Mouse (Mus musculus) layer of hippocampus, postnatal 36 days (tissue): Measurements from ENCODE around the gene Flnb. TPM values are rescaled to one million over a fixed set of nuclear protein-coding genes. Genes with fewer than 3 reads are reported as not detected.

ENCODE experiments used
- DNase-seq, 2 experiments: peaks; one replicate each; pipeline ENCODE4 v3.0.0; 2022
- total RNA-seq, 2 experiments: library from RNA; stranded (reverse); gene quantifications; 2 replicates each; pipeline ENCODE4 v1.2.3; 2021

Gene Flnb
- total RNA-seq, 2 experiments from 2014 or later, result 37.0 to 73.4 TPM

DNA sequence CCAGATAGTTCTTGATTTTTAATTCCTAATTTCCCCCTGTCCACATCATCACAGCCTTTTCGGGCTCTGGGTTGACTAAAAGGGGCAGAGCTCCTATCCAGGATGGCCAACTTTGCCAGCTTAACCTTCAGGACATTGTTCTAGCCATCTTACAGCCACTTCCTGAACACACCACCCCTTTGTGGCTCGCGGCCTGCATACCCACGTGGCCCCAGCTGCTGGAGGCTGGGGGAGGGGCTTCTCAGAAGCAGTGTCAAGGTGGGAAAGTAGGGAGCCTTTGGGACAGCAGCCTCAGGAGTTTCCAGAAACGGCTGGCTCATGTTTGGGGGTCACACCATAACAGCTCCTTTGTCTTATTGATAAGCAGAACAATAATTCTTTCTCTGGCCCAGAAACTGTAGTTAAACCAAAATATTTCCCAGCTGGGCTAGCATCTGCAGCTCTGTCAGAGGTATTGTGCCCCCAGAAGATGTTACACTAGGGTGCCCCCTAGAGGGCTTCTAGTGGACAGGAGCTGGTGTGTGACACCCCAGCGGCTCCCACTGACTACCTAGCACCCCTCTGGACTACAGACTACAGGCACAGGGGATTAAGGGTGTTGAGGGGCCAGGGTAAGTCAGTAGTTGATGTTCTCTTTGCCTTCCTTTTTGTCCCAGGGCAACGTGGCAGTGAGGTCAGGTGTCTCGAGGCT lies 126.7 kb downstream of the Flnb start:
- peak in 1 of 2 experiments; percentile 35 for DNase-seq

DNA sequence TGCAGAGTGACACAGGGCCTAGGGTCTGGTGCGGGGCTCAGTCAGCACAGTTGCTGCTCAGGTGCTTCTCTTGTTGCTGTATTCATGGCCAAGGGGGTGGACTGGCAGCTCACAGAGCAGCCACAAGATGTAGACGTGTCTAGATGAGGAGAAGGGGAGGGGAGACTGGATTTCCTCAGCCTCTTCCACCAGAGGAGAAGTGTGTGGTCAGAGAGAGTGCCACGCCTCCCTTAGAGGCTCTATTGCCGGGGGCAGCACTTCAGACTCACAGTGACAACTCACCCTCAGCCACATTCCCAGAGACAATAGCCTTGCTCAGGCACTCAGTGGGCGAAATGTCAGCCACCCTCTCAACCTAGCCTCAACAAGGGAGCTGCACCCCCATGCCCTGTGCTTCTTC lies 127.5 kb downstream of the Flnb start:
- DNase-seq, result no peak

DNA sequence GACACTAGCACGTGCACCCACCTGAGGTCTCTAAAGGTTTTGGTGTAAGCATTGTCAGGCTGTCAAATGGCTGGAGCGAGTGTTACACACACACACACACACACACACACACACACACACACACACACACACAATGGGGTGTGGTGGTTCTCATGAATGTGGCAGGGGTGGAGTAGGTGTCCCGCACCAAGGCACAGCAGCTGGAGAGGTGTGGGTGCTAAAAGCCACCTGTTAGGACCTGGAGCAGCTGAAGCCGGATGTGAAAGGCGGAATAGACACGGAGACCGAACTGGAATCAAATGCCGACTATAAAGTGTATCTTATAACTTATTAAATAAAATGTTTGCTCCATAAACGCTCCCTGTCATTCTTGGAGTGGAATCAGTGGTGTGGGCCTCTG lies 133.5 kb downstream of the Flnb start:
- no peak for DNase-seq

DNA sequence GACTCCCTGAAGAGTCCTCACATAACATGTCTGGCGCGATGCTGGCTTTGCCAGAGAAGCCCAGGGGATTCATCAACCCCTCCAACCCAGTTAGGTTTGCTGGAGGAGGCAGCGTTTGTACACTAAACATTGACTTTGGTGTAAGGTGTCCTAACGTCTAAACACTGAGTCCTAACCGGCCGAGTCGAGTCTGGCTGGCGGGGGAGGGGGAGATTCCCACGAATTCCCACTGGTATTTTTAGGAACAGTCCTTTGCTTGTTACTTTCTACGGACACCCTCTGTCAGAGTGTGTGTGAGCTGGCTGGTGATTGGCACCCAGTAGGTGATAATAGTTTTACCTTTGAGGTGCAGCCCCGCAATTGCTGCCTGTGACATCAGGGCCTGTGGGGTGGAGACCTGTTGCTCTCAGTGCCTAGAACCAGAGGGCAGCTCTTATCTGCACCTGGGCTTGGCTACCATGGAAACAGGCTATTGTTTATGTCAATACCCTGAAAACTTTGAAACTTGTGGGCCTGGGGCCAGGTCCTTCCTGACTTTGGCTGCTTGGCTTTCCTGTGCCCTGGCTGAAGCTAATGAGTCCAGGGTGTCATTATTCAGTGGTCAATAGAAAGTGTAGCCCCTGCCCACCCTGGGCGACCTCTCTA lies 135.0 kb downstream of the Flnb start:
- DNase-seq, result no peak

DNA sequence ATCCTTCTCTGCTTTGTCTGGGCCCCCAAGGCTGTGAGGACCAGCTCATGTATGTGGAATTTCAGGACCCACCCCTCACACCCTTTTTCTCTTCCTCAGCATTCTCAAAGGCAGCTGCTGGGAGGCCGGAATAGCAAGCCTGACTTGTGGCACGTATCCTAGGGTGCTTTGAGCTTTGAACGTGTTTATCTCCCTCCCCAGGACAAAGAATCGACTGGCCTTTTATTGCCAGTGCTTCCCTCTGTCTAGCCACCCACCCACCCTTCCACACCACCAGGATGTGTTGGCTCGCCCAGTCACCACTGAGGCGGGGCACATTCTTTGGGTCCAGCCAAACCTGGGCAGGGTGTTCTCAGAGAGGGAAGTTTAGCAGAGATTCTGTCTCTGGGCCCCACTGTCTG lies 136.3 kb downstream of the Flnb start:
- DNase-seq, result no peak

DNA sequence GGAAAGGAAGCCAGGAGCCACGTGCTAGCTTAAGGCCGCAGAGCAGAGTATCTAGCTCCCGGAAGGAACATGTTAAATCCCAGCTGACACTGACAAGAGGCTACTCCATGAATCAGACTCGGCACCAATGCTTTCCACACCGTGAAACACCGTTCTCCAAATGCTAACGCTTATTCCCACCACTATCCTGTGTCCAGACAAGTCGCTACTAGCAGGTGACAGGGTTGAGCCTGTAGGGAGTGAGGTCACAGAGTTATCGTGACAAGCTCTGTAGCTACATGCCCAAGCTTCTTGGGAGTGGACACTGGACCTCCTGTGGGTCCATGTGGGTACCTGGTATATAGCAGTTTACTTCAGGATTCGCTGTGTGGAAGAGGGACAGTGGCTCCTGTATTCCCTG lies 138.7 kb downstream of the Flnb start:
- DNase-seq, result no peak

DNA sequence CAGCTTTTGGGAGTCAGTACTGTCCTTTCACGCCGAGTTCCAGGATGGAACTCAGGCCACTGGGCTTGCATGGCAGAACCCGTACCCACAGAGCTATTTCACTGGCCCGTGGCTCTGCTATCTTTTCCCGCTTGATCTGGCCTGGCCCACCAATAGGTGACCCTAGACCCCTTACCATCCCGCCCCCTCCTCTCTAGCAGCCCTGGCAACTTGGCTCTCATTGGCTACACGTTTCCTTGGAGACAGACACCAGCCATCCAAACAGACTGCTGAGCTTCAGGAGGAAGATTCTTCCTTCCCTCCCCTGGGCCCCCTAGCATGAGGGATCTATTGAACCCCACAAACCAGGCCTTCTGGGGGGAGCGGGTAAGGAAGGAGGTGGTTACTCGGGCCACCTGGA lies 139.3 kb downstream of the Flnb start, which contains the start of gene Gm45521:
Gene Gm45521 (plus strand): TSS at position 240 of the 400 bp plus-strand sequence.
- DNase-seq, result no peak

DNA sequence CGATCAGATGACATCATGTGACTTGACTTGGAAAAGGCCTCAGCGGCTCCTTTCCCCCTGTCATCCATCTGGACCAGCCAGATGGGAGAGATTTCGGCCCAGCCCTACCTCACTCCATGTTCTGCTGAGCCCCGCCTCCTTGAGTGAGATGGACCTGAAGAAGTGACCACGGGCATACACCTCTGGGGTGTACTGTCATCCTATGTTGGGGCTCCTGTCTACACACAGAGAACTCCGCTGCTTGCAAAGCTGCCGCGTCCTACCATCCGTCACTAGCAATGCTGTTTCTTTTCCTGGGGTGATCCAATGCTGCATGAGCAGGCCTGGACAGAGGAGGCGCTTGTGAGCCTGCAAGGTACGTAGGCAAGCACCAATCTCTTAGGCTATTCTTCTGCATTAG lies 142.9 kb downstream of the Flnb start:
- DNase-seq, result peak; percentile 27 to 35

DNA sequence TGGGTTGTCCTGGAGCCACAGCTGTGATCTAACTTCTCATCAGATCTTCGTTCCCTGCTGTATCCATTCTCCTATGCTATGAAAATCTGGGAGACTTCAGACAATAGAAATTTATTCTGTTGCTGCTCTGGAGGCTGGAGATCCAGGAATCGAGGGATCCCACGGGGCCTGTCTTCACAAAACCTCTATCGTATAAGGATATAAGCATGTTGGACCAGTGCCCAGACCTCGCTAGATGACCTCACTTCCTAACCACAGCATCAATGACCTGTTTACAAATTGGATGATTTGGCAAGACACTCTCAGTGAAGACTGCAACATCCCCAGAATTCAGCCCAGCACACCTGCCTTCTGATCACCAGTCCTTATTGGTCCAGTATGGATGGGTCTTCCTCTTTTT lies 144.0 kb downstream of the Flnb start:
- DNase-seq, result no peak

DNA sequence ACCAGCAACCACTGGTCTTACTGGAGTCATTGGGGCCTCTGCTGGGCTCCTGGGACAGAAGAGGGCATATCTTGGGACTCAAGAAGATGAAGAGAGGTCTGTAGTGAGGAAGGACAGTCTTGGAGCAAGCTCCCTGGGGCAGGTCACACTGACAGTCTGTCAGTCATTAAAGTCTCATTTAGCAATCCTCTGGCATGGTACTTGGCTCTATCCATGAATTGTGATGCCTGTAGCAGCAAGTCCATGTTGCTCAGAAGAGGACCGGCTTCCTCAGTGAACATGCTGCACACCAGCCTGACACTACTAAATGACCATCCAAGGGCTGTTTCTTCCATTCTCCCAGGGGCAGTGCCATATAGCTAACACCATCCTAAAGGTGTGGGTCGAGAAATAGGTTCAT lies 144.9 kb downstream of the Flnb start:
- no peak for DNase-seq

DNA sequence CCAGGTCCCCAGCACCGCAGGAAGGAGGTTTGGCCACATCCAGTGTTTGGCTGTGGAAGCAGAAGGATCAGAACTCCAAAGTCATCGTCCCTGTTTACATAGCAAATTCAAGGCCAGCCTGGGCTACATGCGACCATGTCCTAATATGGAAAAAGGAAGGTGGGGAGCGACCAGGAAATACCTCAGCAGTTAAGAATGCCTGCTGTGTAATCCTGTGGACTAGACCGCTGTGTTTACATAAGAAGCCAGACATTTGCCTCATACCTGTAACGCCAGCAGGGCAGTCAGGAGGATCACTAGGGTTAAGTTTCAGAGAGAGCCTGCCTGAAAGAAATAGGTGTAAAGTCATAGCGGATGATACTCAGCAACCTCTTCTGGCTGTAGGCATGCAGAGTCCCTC lies 145.4 kb downstream of the Flnb start:
- DNase-seq, result no peak

DNA sequence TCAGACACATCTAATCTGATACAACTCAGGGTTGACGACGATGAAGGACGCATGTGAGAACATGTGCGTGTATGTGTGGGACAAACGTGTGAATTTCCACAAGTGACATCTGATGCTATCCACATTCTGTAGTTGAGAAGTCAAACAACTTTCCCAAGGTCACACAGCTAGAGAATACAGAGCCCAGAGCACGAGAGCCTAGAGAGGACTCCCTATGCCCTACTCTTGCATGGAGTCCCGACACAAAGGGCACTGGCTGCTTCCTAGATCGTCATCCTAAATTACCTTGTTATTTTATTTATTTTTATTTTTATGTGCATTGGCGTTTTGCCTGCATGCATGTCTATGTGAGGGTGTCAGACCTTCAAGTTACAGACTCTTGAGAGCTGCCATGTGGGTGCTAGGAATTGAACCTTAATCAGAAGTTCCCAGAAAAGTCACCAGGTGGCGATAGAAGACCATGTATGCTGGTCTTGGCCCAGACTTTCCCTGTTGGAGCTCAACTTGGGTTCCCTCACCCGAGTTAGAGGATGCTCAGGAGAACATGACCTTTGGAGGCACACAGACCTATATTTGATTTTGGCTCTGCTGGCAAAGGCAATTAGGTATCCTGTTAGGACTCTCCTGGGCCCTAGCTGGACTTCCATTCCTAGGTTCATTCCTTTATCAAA lies 146.6 kb downstream of the Flnb start:
- peak; percentile 45 to 64 for DNase-seq

DNA sequence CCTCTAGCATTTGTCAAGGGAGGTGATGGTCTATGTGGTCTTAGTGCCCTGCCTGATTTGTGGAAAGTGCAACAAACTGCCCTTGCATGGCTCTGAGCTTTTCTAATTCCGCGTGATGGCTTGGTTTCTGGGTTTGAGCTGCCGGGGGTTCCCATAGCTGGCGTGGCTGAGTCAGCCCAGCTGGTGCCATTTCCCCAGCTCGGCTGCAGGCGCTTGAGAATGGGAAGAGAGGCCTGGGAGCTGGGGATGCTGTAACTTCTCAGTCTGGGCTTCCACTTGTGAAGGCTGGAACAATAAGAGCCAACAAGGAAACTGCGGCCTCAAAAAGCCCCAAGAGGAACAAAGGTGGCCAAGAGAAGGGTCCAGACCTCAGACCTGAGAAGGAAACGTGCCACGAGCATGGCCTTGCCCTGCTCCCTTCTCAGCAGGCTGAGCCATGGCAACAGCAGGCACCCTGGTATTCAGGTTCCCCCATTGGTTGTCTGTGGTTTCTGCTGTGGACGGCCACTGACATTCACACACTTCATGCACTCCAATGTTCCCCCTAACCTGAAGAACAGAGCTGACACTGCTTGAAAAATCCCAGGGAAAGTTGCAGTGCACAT lies 154.2 kb downstream of the Flnb start:
- peak in 1 of 2 experiments; percentile 24 for DNase-seq

DNA sequence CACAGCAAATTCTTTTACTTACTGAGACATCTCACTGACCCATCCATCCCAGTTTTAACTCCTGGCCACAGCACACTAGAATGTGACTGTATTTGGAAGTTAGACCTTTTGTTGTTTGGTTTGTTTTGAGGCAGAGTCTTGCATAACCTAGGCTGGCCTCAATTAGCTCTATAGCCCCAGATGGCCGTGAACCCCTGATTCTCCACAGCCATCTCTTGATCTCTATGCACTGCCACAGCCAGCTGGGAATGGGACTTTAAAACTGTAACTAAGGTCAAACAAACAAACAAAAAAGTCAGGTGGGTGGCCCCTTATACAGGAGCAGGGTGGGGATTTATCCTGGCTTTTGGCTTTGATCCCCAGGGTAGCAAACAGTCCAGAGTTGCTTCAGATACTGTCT lies 156.9 kb downstream of the Flnb start:
- no peak for DNase-seq

DNA sequence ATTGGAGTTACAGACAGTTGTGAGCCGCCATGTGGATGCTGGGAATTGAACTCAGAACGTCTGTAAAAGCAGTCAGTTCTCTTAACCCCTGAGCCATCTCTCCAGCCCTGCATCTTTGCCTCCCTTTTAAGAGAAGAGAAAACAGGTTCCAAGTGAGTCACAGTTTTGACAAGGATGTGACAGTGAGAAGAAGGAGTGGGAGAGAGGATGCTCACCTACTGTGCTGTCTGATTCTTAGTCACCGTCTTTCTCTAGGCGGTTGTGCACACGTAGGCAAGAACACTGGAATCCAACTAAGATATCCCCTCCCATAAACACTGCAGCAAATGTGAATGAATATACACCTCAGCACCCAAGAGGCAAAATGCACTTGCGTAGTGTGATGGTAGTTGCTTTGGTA lies 157.4 kb downstream of the Flnb start:
- DNase-seq, result no peak

DNA sequence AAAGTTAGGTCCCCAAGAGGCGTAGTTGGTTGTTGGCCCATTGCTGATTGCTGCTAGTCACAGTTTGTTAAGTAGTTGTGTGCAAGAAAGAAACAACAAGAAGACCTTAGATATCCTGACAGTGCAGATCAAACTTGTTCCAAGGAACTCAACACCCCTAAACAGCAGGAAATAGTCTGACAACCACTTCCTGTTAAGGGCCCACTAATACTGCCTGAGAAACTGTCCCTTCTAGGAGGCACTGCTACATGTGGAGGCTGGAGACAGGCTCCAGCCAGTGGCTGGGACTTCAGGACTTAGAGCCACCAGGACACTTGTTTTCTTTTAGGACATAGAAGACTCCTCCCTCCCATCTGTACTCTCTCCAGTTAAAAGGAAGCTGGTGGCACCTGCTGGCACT lies 159.7 kb downstream of the Flnb start:
- no peak for DNase-seq

DNA sequence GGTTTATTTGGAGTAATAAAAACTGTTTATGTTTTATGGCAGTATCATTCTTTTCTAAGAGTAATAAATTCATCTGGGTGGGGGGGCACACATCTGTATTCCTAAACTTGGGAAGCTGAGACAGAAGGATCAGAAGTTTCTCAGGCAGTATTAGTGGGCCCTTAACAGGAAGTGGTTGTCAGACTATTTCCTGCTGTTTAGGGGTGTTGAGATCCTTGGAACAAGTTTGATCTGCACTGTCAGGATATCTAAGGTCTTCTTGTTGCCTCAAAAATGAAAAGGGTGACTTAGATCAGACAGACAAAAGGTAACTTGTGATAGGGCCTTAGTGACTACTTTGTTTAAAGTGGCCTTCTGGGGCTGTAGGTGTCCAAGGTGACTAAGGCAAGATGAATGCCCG lies 160.4 kb downstream of the Flnb start:
- DNase-seq, result no peak

DNA sequence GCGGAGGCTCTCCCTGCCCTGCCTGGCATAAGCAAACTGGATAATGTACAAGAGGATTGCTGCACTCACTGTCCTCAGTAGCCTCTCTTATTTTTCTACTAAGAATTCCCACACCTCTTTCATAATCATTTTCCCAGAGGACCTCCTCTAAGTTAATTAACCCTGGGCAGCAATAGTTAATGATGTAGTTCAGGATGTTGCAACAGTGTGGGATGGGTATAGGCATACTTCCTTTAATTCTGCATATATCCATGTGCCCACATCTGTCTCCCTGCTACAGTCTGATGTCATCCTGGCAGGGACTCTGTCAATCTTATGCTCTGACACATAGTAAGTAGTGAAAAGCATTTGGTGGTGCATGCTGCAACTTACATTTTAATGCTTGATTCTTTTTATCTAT lies 163.5 kb downstream of the Flnb start:
- DNase-seq, result no peak

DNA sequence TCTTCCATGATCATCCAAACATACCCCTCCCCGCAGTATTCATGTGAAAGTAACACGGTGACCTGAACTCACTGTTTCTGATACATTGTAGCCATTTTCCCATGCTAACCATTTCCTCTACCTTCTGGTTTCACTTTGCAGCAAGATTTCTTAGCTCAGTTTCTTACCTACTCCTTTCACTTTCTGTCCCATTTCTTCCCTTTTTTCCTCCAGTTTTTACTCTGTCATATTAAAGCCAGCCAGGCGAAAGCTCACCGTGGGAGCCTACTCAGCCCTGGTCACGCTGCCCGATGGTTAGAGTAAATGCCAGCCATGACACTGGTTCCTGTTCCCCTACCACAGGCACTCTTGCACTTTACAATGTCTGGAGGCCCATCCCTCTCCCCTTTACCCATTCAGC lies 169.2 kb downstream of the Flnb start:
- DNase-seq, result no peak

DNA sequence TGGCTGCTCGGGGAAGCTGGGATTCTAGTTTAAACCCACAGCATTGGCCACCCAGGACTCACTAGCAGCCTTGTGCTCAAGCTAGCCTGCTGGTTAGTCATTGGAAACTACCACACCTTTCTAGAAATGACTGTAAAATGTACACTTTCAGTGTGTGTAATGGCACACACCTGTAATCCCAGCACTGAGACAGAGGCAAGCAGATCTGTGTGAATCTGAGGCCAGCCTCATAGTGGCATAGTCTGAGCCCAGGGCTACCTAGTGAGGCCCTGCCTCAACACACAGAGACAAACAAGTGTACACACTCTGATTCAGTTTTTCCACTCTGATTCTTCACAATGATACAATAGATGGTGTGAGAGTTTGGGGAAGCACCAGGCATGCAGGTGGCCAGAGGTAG lies 171.6 kb downstream of the Flnb start:
- no peak for DNase-seq

DNA sequence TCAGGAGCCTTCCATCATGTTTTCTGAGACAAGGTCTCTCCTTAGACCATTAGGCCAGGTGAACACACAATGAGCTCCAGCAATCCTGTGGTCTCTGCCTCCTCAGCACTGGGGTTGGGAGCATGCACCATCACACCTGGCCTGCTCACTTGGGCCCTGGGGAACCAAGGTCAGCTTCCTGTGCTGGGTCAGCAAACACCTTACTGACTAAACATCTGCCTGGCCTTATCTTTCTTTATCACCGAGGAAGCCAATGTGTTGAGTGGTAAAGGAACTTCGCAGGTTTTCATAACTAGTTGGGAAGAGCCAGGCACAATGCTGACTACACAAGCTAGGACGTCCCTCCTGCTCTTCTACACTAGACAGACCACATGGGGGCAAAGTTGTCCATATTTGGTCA lies 172.2 kb downstream of the Flnb start:
- DNase-seq, result no peak

DNA sequence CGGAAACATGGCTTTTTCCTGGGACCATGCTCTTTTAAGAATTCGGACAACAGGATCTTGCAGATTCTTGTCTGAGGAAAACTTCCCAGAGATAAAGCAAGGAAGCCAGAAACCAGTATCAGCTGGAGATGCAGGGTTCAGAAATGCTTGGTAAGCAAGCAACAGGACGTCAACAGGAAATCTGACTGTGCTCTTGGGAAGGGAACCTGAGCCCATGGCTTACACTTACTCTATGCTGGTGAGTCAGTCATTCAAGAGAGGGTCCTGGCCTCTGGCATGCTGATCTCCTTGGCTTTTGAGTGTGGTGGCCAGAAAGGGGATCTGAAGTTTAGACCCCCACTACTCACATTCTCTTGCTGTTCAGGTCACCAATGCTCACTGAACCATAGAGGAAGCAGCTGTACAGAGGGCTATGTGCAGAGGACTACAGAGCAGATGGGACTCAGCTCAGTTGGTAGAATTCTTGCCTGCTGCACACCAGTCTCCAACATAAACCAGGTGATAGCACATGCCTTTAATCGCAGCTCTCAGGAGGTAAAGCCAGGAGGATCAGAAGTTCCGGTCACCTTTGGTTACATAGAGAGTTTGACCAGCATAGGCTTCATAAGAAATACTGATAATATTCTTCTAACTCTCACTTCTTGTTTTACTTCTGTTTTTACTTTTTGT lies 173.5 kb downstream of the Flnb start:
- no peak for DNase-seq

DNA sequence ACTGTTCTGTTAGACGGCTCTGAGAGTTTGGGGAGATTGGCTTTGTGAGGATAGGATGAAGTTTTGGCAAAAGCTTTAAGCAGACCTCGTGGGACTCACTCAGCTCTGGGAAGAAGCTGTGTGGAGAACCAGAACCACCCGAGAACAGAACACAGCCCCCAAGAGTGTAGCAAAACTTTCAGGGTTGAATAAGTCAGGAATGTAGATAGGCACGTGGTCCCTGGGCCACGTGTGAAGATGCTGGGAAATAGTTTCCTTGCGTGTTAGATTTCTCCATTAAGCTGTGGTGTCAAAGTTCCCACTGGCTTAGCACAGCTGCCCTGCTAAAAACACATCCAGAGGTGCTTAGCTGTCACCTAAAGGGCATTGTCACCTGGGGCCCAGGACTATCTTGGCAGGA lies 174.4 kb downstream of the Flnb start:
- no peak for DNase-seq
